Mouse (Mus musculus) neural tube, postnatal 0 days (tissue): ENCODE measurements around the gene Tmem135. TPM values are rescaled to one million over a fixed set of nuclear protein-coding genes. Genes with fewer than 3 reads are reported as not detected.

Experiments
- microRNA-seq: library from miRNA; unstranded; fragments of <30 nt; microRNA quantifications from one replicate; pipeline ENCODE4, GENCODE M21; 2016
- polyA plus RNA-seq: library from polyadenylated mRNA; unstranded; fragments of >200 nt; fragmentation: Nextera tagmentation; extraction: Ambion mirVana; gene quantifications from 2 replicates; pipeline ENCODE4 v1.2.1, GENCODE M21; 2015

The Tmem135 gene
- 32.0 and 33.8 TPM in 2 replicates for polyA plus RNA-seq

DNA sequence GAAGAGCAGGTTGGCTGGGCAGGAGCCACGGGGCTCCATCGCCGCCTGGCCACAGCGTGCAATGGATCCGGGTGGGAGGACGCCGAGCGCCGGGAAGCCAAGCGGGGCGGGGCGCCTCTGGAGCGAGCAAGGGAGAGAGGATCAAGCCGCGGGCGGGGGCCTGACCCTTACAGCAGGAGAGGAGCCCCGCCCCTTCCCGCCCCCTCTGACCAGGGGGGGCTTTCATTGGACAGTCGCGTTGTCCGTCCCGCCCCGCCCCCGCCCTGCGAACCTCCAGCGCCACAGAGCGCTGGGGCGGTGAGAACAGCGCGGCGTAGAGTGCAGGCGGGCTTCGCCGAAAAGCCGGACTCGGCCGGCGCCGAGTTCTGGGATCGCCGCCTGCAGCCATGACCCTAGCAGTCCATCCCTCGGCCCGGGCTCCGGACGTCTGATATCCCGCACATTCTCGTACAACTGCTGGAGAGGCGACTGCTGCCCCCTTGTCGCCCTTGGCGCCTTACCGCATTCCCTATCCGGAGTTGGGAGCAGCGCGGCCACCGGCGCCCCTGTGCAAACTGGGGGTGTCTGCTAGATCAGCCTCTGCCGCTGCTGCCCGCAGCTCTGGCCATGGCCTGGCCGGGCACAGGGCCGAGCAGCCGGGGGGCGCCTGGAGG lies at the start of gene Tmem135, which contains the start of gene Fzd4:
Tmem135 (minus strand) TSS at position 142 of the 653 bp plus-strand sequence.
Fzd4 (plus strand) TSS at position 275 of the 653 bp plus-strand sequence.

Small RNA genes within 50 kb of the gene (microRNA-seq; reads per million reads assigned to microRNA genes)
- not detected for gene Gm22171
- gene Gm24659, result not detected

Other genes with a start within 250 kb of the Tmem135 start
- gene Fzd4, start 133 bp upstream of the Tmem135 start, polyA plus RNA-seq, result 2.4 and 2.6 TPM in 2 replicates
- gene Prss23, start 123.0 kb upstream of the Tmem135 start, polyA plus RNA-seq, result 18.9 and 23.5 TPM in 2 replicates
- gene Me3, start 228.2 kb upstream of the Tmem135 start, polyA plus RNA-seq, result 30.6 and 36.1 TPM in 2 replicates